Mouse (Mus musculus) embryonic fibroblast, embryonic 13.5 days (primary cell): ENCODE measurements around the gene Pcnx2.

Experiments
- CTCF ChIP-seq: IDR thresholded peaks from 2 replicates; pipeline ENCODE4 v1.5.1; 2011; ENCODE audit warnings: mild to moderate bottlenecking, control low read depth, low read length, moderate library complexity, borderline replicate concordance; ENCODE audit not compliant: insufficient read depth
- POLR2A ChIP-seq: IDR thresholded peaks from 2 replicates; pipeline ENCODE4 v1.6.1; 2011; ENCODE audit warnings: low read depth, mild to moderate bottlenecking, control low read depth, low read length, moderate library complexity

DNA sequence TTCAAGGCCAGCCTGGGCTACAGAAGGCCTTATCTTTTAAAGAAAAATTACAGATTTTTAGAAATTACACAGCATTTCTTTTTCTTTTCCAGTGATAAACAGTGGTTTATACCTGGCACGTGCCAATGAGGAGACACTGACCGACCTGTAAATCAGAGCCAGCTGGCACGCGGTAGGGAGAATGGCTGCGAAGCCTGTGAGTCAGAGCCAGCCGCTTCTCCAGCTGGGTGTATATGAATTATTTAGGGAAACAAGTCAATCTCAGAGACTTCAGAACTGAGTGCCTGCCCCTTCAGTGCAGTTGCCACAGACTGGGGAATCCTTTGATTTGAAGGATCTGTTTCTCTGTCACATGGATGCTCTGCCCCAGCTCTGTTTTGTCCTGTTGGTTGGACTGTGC is 33.7 kb upstream of the Pcnx2 start:
- TF ChIP-seq CTCF (no peak), POLR2A (no peak)
